Mouse (Mus musculus) heart, adult 2 months (tissue): ENCODE measurements around the gene 4930572O03Rik. TPM values are rescaled to one million over a fixed set of nuclear protein-coding genes. Genes with fewer than 3 reads are reported as not detected.
"Not testable (repeated sequence)": the region's sequence is repeated elsewhere in the genome, so short reads cannot be mapped to it uniquely, and the experiment has no call there.

ENCODE experiments used
- DNase-seq, 2 experiments: peaks; one replicate each; pipeline ENCODE4 v3.0.0; 2021
- H3K27ac ChIP-seq: fragments of 200-600 bp; 2 replicates; pipeline ENCODE4 v1.8.1; 2022
- H3K27me3 ChIP-seq: fragments of 200-500 bp; 2 replicates; pipeline ENCODE4 v1.6.1; 2012; ENCODE audit warnings: mild to moderate bottlenecking, low read length, inconsistent platforms, mixed read lengths; ENCODE audit not compliant: control insufficient read depth, insufficient read depth
- H3K36me3 ChIP-seq: fragments of 200-500 bp; 2 replicates; pipeline ENCODE4 v1.6.1; 2012; ENCODE audit warnings: low read length, inconsistent platforms; ENCODE audit not compliant: control insufficient read depth, insufficient read depth
- H3K4me1 ChIP-seq: fragments of 200-500 bp; 2 replicates; pipeline ENCODE4 v1.6.1; 2011; ENCODE audit warnings: low read length; ENCODE audit not compliant: control insufficient read depth, insufficient read depth
- H3K4me3 ChIP-seq: fragments of 200-600 bp; 2 replicates; pipeline ENCODE4 v1.8.1; 2022
- H3K79me2 ChIP-seq: fragments of 200-500 bp; replicated peaks from 2 replicates; pipeline ENCODE4 v1.6.1; 2012; ENCODE audit warnings: mild to moderate bottlenecking, inconsistent platforms, low read length, moderate library complexity, mixed read lengths; ENCODE audit not compliant: control insufficient read depth, insufficient read depth
- H3K9ac ChIP-seq: fragments of 200-500 bp; 2 replicates; pipeline ENCODE4 v1.6.1; 2012; ENCODE audit warnings: low read depth, mild to moderate bottlenecking, control low read depth, inconsistent platforms, low read length, mixed read lengths
- CTCF ChIP-seq: fragments of 200-600 bp; IDR thresholded peaks from 2 replicates; pipeline ENCODE4 v1.8.1; 2022; ENCODE audit warnings: antibody characterized with exemption, mild to moderate bottlenecking, moderate library complexity
- WGBS: fragments of 180-500 bp; shearing (Covaris S2); methylation state at CpG from one replicate; pipeline ENCODE4 v1.1.7; 2018; 5-methylcytosine and 5-hydroxymethylcytosine counted together
- intact Hi-C: fragments of 180-260 bp; cut with DNase I; formaldehyde crosslinking; loops from one replicate; pipeline ENCODE4 v1.15.1; 2025
- polyA plus RNA-seq: library from polyadenylated mRNA; depleted of rRNA; stranded (reverse); fragments of >200 nt; gene quantifications from 2 replicates; pipeline ENCODE4 v1.2.3, GENCODE M21; 2012; rRNA removed
- total RNA-seq, 2 experiments: library from RNA; stranded (reverse); gene quantifications; 2 replicates each; pipeline ENCODE4 v1.2.3; 2021

Gene 4930572O03Rik
- total and polyA plus RNA-seq, 3 experiments = not detected

DNA sequence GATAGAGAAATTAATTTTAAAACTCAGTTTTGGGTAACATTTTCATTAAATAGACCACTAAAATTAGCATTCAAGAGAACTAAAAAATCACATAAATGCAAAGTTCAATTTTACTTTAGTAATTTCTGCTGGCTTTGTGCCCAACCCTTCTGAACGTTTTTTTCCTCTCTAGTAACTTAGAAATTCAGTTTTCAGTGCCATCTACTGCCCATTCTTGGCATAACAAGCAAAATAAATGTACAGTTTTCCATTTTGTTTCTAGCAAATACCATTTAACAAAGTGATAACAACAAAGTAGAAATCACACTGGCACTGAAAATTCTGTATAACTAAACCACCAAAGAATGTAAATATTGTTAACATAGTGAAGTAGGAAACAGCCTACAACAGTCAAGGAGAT, 46.2 kb downstream of the 4930572O03Rik start:
- peak; percentile 40 for TF ChIP-seq CTCF
- H3K4me1 ChIP-seq, DNase-seq, H3K27me3 ChIP-seq, H3K4me3 ChIP-seq, intact Hi-C loops, H3K27ac ChIP-seq, H3K9ac ChIP-seq, H3K36me3 ChIP-seq, H3K79me2 ChIP-seq: not testable (repeated sequence)
- WGBS = 2% methylated on average over 1 of the region's 1 CpGs

DNA sequence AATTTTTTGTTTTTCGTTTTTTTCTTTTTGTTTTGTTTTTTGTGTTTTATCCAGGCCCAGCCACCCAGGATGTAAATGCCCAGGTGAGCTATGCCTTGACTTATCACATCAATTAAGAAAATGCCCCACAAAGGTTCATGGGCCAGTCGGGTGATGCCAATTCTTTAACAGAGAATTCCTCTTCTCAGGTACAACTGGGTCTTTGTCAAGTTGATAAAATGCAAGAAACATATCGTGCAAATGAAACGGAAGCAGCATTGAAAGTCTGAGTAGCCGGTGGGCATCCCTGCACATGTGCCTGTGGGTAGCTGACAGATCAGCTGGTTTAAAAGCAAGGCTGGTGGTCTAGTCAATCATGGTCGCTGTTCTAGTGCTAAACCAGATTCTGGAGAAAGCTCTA, 50.2 kb downstream of the 4930572O03Rik start:
- intact Hi-C loops, H3K27me3 ChIP-seq, H3K4me1 ChIP-seq, H3K79me2 ChIP-seq, H3K27ac ChIP-seq, H3K4me3 ChIP-seq, H3K36me3 ChIP-seq, H3K9ac ChIP-seq: not testable (repeated sequence)
- peak; percentile 4 to 26 for DNase-seq
- 53% methylated on average over 6 of the region's 6 CpGs for WGBS

DNA sequence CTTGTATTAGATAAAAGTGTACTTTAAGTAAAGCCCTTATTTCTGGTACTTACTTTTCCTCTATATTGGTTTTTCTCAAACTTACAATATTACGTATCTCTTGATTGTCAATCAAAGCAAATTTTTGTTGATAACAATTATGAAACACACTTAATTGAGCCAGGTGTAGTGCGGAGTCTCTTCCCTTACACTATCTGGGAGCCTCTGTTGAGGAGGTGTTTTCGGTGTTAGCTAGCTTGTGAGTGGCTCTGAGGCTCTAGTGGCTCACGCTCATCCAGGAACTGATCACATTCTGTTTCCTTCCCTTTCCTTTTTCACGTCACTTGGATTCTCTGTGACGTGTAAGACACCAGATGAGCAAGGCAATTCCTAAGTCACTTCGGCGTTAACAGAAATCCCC, 53.3 kb downstream of the 4930572O03Rik start:
- H3K36me3 ChIP-seq, H3K4me3 ChIP-seq, H3K27me3 ChIP-seq, H3K79me2 ChIP-seq, DNase-seq, H3K4me1 ChIP-seq, H3K27ac ChIP-seq, intact Hi-C loops, H3K9ac ChIP-seq: not testable (repeated sequence)
- 62% methylated on average over 8 of the region's 8 CpGs for WGBS

DNA sequence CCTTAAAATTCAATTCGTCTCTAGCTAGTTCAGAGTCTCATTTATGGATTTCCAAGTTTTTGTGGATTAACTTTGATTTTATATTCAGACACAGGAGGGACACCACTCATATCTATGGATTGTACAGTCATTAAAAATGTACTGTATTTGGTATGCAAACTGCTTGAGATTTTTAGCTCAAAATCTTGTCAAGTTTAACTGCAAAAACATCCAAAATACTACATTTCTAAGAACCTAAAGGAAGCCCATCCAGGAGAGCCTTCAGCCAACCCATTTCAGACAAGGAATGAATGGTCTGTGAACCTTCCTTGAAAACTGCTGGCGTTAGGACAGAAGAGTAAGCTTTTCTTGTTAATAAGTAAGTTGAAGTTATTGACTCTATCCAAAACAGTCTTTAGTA, 53.9 kb downstream of the 4930572O03Rik start:
- intact Hi-C loops, H3K9ac ChIP-seq, H3K4me3 ChIP-seq, H3K27ac ChIP-seq, H3K79me2 ChIP-seq, DNase-seq, H3K27me3 ChIP-seq, H3K4me1 ChIP-seq, H3K36me3 ChIP-seq: not testable (repeated sequence)
- 63% methylated on average over 2 of the region's 2 CpGs for WGBS

DNA sequence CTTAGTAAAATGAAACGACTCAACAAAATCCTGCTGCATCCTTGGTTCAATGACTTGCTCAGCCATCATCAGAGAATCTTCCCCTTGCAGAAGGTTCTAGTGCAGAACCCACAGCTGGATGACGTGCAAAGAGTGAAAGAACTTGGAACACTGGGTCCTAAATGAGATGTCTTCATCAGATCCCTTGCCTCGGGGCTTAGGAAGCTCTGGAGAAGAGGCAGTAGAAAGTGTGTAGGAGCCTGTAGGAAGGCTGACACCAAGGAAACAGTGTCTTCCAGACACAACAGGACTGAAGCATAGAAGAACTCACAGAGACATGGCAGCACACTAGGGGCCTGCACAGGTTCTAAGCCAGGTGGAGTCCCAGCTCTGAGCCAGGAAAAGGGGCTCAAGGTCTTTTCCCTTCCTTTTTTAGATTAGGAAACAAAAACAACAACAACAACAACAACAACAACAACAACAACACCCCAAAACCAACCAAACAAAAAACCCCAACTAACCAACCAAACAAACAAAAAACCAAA, 54.4 kb downstream of the 4930572O03Rik start:
- H3K4me1 ChIP-seq, DNase-seq, intact Hi-C loops, H3K27me3 ChIP-seq, H3K27ac ChIP-seq, H3K36me3 ChIP-seq, H3K79me2 ChIP-seq, H3K4me3 ChIP-seq, H3K9ac ChIP-seq: not testable (repeated sequence)
- 49% methylated on average over 3 of the region's 3 CpGs for WGBS

Other genes starting within 250 kb of the 4930572O03Rik start
- gene Gm21149, start 180.5 kb downstream of the 4930572O03Rik start, total RNA-seq = not detected
- gene Gm21149, start 180.5 kb downstream of the 4930572O03Rik start, polyA plus RNA-seq = not detected in 2 replicates
- not detected for gene Gm21190, start 127.8 kb downstream of the 4930572O03Rik start, total RNA-seq
- not detected in 2 replicates for gene Gm21190, start 127.8 kb downstream of the 4930572O03Rik start, polyA plus RNA-seq
- gene Gm21083, start 79.7 kb downstream of the 4930572O03Rik start, total RNA-seq = not detected
- gene Gm21083, start 79.7 kb downstream of the 4930572O03Rik start, polyA plus RNA-seq = 0.23 TPM in 1 of 2 replicates, not detected in the other
- not detected for gene Speer4d, start 38.0 kb downstream of the 4930572O03Rik start, total RNA-seq
- not detected in 2 replicates for gene Speer4d, start 38.0 kb downstream of the 4930572O03Rik start, polyA plus RNA-seq
- not detected for gene Speer4c, start 57.2 kb upstream of the 4930572O03Rik start, total RNA-seq
- gene Speer4c, start 57.2 kb upstream of the 4930572O03Rik start, polyA plus RNA-seq = not detected in 2 replicates